Mouse (Mus musculus) heart, postnatal 0 days (tissue): ENCODE measurements at regions not wholly inside any gene's neighbourhood (a gene's known extent, or its start where the extent isn't known, plus 50 kb on each side); places are given as distances from the start of the nearest gene placed in this dataset.

Experiments
- CTCF ChIP-seq: IDR thresholded peaks from 2 replicates; pipeline ENCODE4 v1.5.1; 2016; ENCODE audit warnings: antibody characterized with exemption, control low read depth, low read depth
- EP300 ChIP-seq: IDR thresholded peaks from 2 replicates; pipeline ENCODE4 v1.6.1; 2016; ENCODE audit warnings: antibody characterized with exemption, low read depth

GRCm38 (mm10) chr8:76038526-76038925, 590.0 kb downstream of the Iqcm start:
- TF ChIP-seq CTCF = no peak
- no peak for TF ChIP-seq EP300
